ENCODE assay signal across 8 mouse cellular contexts in genomic region chr11:116489771-116490231, GRCm38 (mm10). TPM values are rescaled to one million over a fixed set of nuclear protein-coding genes. Genes with fewer than 3 reads are reported as not detected.
DNase-seq lines count a peak whose midpoint lies in the region; ATAC-seq lines count a peak whose summit lies in the region.

No protein-coding gene starts in this region.

- ATAC-seq in heart, embryonic 11.5 days (replicated peaks; ENCODE audit: insufficient number of reproducible peaks, low FRiP score, low TSS enrichment), result peak; percentile 40; the same call in 1 of the 2 replicates
- ATAC-seq in CD4-positive, CD25-positive, alpha-beta regulatory T cell, adult 4 months, result peak; percentile 28
- peak; percentile 49 for ATAC-seq in embryonic facial prominence, embryonic 11.5 days (replicated peaks; ENCODE audit: insufficient number of reproducible peaks, low FRiP score, low TSS enrichment, low read depth)
- peak; percentile 46 for ATAC-seq in intestine, embryonic 15.5 days
- ATAC-seq in neural tube, embryonic 11.5 days (ENCODE audit: insufficient read depth, low FRiP score, low TSS enrichment), result peak; percentile 60
- no peak for ATAC-seq in megakaryocyte progenitor cell, adult 5-6 weeks (replicated peaks; ENCODE audit: poor library complexity)

- H3K4me3 ChIP-seq in heart, embryonic 11.5 days (ENCODE audit: low read depth, low read length), result peak overlapping the region; percentile 99
- H3K4me3 ChIP-seq in embryonic facial prominence, embryonic 11.5 days (ENCODE audit: low read depth, low read length), result peak overlapping the region; percentile 96
- H3K4me3 ChIP-seq in intestine, embryonic 15.5 days (replicated peaks), result peak overlapping the region; percentile 99
- H3K4me3 ChIP-seq in neural tube, embryonic 11.5 days (ENCODE audit: low read depth, low read length), result peak overlapping the region; percentile 97

- peak overlapping the region; percentile 96 for H3K9ac ChIP-seq in heart, embryonic 11.5 days (ENCODE audit: low read depth, low read length)
- peak overlapping the region; percentile 95 for H3K9ac ChIP-seq in embryonic facial prominence, embryonic 11.5 days (replicated peaks; ENCODE audit: low read length)
- peak overlapping the region; percentile 92 for H3K9ac ChIP-seq in intestine, embryonic 15.5 days
- peak overlapping the region; percentile 99 for H3K9ac ChIP-seq in neural tube, embryonic 11.5 days (ENCODE audit: low read length)

- no peaks in the 10 kb centered on the region for H3K9me3 ChIP-seq in heart, embryonic 11.5 days (replicated peaks; ENCODE audit: control insufficient read depth, low read length)
- H3K9me3 ChIP-seq in embryonic facial prominence, embryonic 11.5 days (replicated peaks; ENCODE audit: control insufficient read depth, low read length), result no peaks in the 10 kb centered on the region
- no peaks in the 10 kb centered on the region for H3K9me3 ChIP-seq in intestine, embryonic 15.5 days
- no peaks in the 10 kb centered on the region for H3K9me3 ChIP-seq in neural tube, embryonic 11.5 days (ENCODE audit: control insufficient read depth, low read length)

- H3K27ac ChIP-seq in heart, embryonic 11.5 days (ENCODE audit: low read depth, low read length), result peak overlapping the region; percentile 92
- peak overlapping the region; percentile 86 for H3K27ac ChIP-seq in embryonic facial prominence, embryonic 11.5 days (replicated peaks; ENCODE audit: low read depth, low read length)
- H3K27ac ChIP-seq in intestine, embryonic 15.5 days, result peak overlapping the region; percentile 96
- peak overlapping the region; percentile 89 for H3K27ac ChIP-seq in neural tube, embryonic 11.5 days (ENCODE audit: low read depth, low read length)

- under 1% methylated on average over 39 of the region's 39 CpGs for WGBS in heart, embryonic 11.5 days (ENCODE audit: insufficient replicate concordance)
- WGBS in embryonic facial prominence, embryonic 11.5 days, result under 1% methylated on average over 39 of the region's 39 CpGs
- under 1% methylated on average over 39 of the region's 39 CpGs for WGBS in intestine, embryonic 15.5 days
- WGBS in neural tube, embryonic 11.5 days, result 0% methylated on average over 39 of the region's 39 CpGs

- no peak for DNase-seq in heart, adult 11 months
- peak; percentile 46 for DNase-seq in embryonic facial prominence, embryonic 11.5 days (ENCODE audit: low spot score)
- DNase-seq in neural tube, embryonic 11.5 days (ENCODE audit: low spot score), result peak; percentile 42
- no peak for DNase-seq in urinary bladder, postnatal 25 days (ENCODE audit: low spot score)

- peaks cover 3% of the 10 kb centered on the region; the same call in 1 of the 2 replicates for H3K4me1 ChIP-seq in heart, embryonic 11.5 days (ENCODE audit: control insufficient read depth, insufficient read depth, low read length)
- H3K4me1 ChIP-seq in embryonic facial prominence, embryonic 11.5 days (ENCODE audit: control insufficient read depth, insufficient read depth, low read length), result no peaks in the 10 kb centered on the region
- peaks cover 12% of the 10 kb centered on the region; the same call in 1 of the 2 replicates for H3K4me1 ChIP-seq in intestine, embryonic 15.5 days (replicated peaks)
- peaks cover 5% of the 10 kb centered on the region for H3K4me1 ChIP-seq in neural tube, embryonic 11.5 days (ENCODE audit: control insufficient read depth, insufficient read depth, low read length)

- peaks cover 11% of the 10 kb centered on the region for H3K36me3 ChIP-seq in heart, embryonic 11.5 days (ENCODE audit: control insufficient read depth, insufficient read depth, low read length)
- H3K36me3 ChIP-seq in embryonic facial prominence, embryonic 11.5 days (replicated peaks; ENCODE audit: control insufficient read depth, insufficient read depth, low read depth, low read length), result peaks cover 12% of the 10 kb centered on the region
- peaks cover 19% of the 10 kb centered on the region for H3K36me3 ChIP-seq in intestine, embryonic 15.5 days
- H3K36me3 ChIP-seq in neural tube, embryonic 11.5 days (ENCODE audit: control insufficient read depth, insufficient read depth, low read length), result peaks cover 6% of the 10 kb centered on the region

- peak overlapping the region; percentile 83 for H3K4me2 ChIP-seq in heart, embryonic 11.5 days
- H3K4me2 ChIP-seq in embryonic facial prominence, embryonic 11.5 days (ENCODE audit: low read depth, low read length), result peak overlapping the region; percentile 76
- peak overlapping the region; percentile 69 for H3K4me2 ChIP-seq in intestine, embryonic 15.5 days (replicated peaks)
- H3K4me2 ChIP-seq in neural tube, embryonic 11.5 days (ENCODE audit: low read depth), result peak overlapping the region; percentile 60

- H3K27me3 ChIP-seq in heart, embryonic 11.5 days (ENCODE audit: control insufficient read depth, insufficient read depth, low read length), result no peaks in the 10 kb centered on the region
- no peaks in the 10 kb centered on the region for H3K27me3 ChIP-seq in embryonic facial prominence, embryonic 11.5 days (ENCODE audit: control insufficient read depth, insufficient read depth, low read length)
- H3K27me3 ChIP-seq in intestine, embryonic 15.5 days (replicated peaks), result no peaks in the 10 kb centered on the region
- H3K27me3 ChIP-seq in neural tube, embryonic 11.5 days (ENCODE audit: control insufficient read depth, insufficient read depth, low read length), result no peaks in the 10 kb centered on the region

RNA-seq across cellular contexts. Expression of gene Prpsap1, which starts 4.2 kb away (rescaled TPM):
- polyA plus RNA-seq in heart, embryonic 11.5 days (2014; fragmentation: Nextera tagmentation; extraction: Ambion mirVana), result 96.5 and 101 TPM in 2 replicates
- polyA plus RNA-seq in CD4-positive, CD25-positive, alpha-beta regulatory T cell, adult 4 months (2017; shearing (Covaris generic)), result 10 to 100 TPM; 32.9 to 39.6 TPM
- polyA plus RNA-seq in embryonic facial prominence, embryonic 11.5 days (2014; fragmentation: Nextera tagmentation; extraction: Ambion mirVana), result 171 and 182 TPM in 2 replicates
- 210 and 225 TPM in 2 replicates for polyA plus RNA-seq in intestine, embryonic 15.5 days (2015; fragmentation: Nextera tagmentation; extraction: Ambion mirVana)
- 212 and 222 TPM in 2 replicates for polyA plus RNA-seq in neural tube, embryonic 11.5 days (2014; fragmentation: Nextera tagmentation; extraction: Ambion mirVana)
- total RNA-seq in megakaryocyte progenitor cell, adult 5-6 weeks (2015), result 46.9 and 49.3 TPM in 2 replicates
- 27.9 and 33.0 TPM in 2 replicates for total RNA-seq in megakaryocyte progenitor cell, adult 5-6 weeks (2017)

RNA-seq across cellular contexts. Expression of gene Qrich2, which starts 23.8 kb away (rescaled TPM):
- 0.31 TPM in 1 of 2 replicates, not detected in the other for polyA plus RNA-seq in heart, embryonic 11.5 days (2014; fragmentation: Nextera tagmentation; extraction: Ambion mirVana)
- not detected for polyA plus RNA-seq in CD4-positive, CD25-positive, alpha-beta regulatory T cell, adult 4 months (2017; shearing (Covaris generic))
- 0.31 TPM in 1 of 2 replicates, not detected in the other for polyA plus RNA-seq in embryonic facial prominence, embryonic 11.5 days (2014; fragmentation: Nextera tagmentation; extraction: Ambion mirVana)
- polyA plus RNA-seq in intestine, embryonic 15.5 days (2015; fragmentation: Nextera tagmentation; extraction: Ambion mirVana), result 0.30 TPM in 1 of 2 replicates, not detected in the other
- polyA plus RNA-seq in neural tube, embryonic 11.5 days (2014; fragmentation: Nextera tagmentation; extraction: Ambion mirVana), result 0.40 TPM in 1 of 2 replicates, not detected in the other
- total RNA-seq in megakaryocyte progenitor cell, adult 5-6 weeks (2015), result not detected in 2 replicates
- total RNA-seq in megakaryocyte progenitor cell, adult 5-6 weeks (2017), result 0.07 TPM in 1 of 2 replicates, not detected in the other

RNA-seq across cellular contexts. Expression of gene Sphk1, which starts 40.9 kb away (rescaled TPM):
- polyA plus RNA-seq in heart, embryonic 11.5 days (2014; fragmentation: Nextera tagmentation; extraction: Ambion mirVana), result 2.1 and 3.0 TPM in 2 replicates
- under 1 TPM in 1 of 2 experiments, not detected in 1; 0.35 TPM for polyA plus RNA-seq in CD4-positive, CD25-positive, alpha-beta regulatory T cell, adult 4 months (2017; shearing (Covaris generic))
- polyA plus RNA-seq in embryonic facial prominence, embryonic 11.5 days (2014; fragmentation: Nextera tagmentation; extraction: Ambion mirVana), result 5.0 and 7.2 TPM in 2 replicates
- 5.4 and 6.4 TPM in 2 replicates for polyA plus RNA-seq in intestine, embryonic 15.5 days (2015; fragmentation: Nextera tagmentation; extraction: Ambion mirVana)
- 9.9 and 10.9 TPM in 2 replicates for polyA plus RNA-seq in neural tube, embryonic 11.5 days (2014; fragmentation: Nextera tagmentation; extraction: Ambion mirVana)
- 7.6 and 15.5 TPM in 2 replicates for total RNA-seq in megakaryocyte progenitor cell, adult 5-6 weeks (2015)
- total RNA-seq in megakaryocyte progenitor cell, adult 5-6 weeks (2017), result 6.7 and 26.1 TPM in 2 replicates

RNA-seq across cellular contexts. Expression of gene Ubald2, which starts 55.9 kb away (rescaled TPM):
- 60.6 and 68.3 TPM in 2 replicates for polyA plus RNA-seq in heart, embryonic 11.5 days (2014; fragmentation: Nextera tagmentation; extraction: Ambion mirVana)
- 10 to 100 TPM; 12.2 to 13.0 TPM for polyA plus RNA-seq in CD4-positive, CD25-positive, alpha-beta regulatory T cell, adult 4 months (2017; shearing (Covaris generic))
- polyA plus RNA-seq in embryonic facial prominence, embryonic 11.5 days (2014; fragmentation: Nextera tagmentation; extraction: Ambion mirVana), result 63.6 and 68.4 TPM in 2 replicates
- 48.8 and 50.7 TPM in 2 replicates for polyA plus RNA-seq in intestine, embryonic 15.5 days (2015; fragmentation: Nextera tagmentation; extraction: Ambion mirVana)
- 90.3 and 92.4 TPM in 2 replicates for polyA plus RNA-seq in neural tube, embryonic 11.5 days (2014; fragmentation: Nextera tagmentation; extraction: Ambion mirVana)
- 74.1 and 75.9 TPM in 2 replicates for total RNA-seq in megakaryocyte progenitor cell, adult 5-6 weeks (2015)
- total RNA-seq in megakaryocyte progenitor cell, adult 5-6 weeks (2017), result 71.7 and 76.0 TPM in 2 replicates

Comparison
In these comparisons a context has a peak if more than half of its experiments do, and no peak if none do; other contexts are left out.
1. DNase-seq: peak in embryonic facial prominence, embryonic 11.5 days (single experiment) and neural tube, embryonic 11.5 days (single experiment); none in heart, adult 11 months (single experiment) and urinary bladder, postnatal 25 days (single experiment).
2. Peak in every context shown above with its lines, with median percentiles within 50 percentile points of each other: H3K27ac ChIP-seq, H3K4me2 ChIP-seq, H3K4me3 ChIP-seq and H3K9ac ChIP-seq.